Mouse (Mus musculus) cerebral cortex, adult 2 months (tissue): ENCODE data around the gene Mfsd6.

ENCODE experiments used
- WGBS: fragments of 180-500 bp; shearing (Covaris S2); methylation state at CpG from one replicate; pipeline ENCODE4 v1.1.7; 2018; 5-methylcytosine and 5-hydroxymethylcytosine counted together

Gene Mfsd6

DNA sequence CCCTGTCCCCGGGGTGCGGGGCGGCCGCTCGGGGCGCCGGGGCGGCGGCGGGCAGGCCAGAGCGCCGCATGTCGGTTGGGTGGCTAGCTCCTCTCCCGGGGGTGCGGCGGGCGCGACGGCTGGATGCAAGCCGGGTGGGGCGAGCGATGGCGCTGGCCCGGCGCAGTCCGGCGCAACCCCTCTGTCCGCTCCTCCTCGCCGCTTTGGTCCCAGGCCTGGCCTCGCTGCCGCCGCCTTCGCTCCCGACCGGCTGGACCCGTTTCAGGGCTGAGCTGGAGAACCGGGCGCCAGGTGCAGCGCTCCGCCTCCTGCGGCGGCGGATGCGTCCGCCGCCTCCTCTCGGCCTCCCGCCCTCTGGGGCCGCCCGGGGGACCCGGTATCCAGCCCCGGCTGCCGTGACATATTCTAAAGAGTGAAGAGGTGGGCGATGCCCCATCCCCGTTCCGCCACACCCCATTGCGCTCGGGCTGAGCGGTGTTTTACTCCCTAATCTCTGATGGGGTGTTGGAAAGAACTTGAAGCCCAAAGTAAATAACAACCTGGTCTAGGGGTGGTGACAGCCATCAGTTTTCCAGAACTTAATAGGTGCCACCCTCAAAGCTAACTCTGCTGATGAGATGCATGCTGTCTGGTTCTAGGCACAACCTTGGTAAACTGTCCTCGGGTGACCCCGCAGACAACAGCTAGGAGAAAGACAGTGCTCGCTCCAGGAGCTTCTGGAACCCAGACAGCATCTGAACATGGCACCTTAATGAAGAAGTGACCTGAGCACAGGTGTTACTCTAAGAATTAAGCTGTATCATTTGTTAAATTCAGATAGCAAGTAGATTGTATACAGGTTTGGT, at the start of gene Mfsd6:
Gene Mfsd6 (minus strand): TSS at position 407 of the 845 bp plus-strand sequence.
- WGBS = 2% methylated on average over 59 of the region's 63 CpGs

DNA sequence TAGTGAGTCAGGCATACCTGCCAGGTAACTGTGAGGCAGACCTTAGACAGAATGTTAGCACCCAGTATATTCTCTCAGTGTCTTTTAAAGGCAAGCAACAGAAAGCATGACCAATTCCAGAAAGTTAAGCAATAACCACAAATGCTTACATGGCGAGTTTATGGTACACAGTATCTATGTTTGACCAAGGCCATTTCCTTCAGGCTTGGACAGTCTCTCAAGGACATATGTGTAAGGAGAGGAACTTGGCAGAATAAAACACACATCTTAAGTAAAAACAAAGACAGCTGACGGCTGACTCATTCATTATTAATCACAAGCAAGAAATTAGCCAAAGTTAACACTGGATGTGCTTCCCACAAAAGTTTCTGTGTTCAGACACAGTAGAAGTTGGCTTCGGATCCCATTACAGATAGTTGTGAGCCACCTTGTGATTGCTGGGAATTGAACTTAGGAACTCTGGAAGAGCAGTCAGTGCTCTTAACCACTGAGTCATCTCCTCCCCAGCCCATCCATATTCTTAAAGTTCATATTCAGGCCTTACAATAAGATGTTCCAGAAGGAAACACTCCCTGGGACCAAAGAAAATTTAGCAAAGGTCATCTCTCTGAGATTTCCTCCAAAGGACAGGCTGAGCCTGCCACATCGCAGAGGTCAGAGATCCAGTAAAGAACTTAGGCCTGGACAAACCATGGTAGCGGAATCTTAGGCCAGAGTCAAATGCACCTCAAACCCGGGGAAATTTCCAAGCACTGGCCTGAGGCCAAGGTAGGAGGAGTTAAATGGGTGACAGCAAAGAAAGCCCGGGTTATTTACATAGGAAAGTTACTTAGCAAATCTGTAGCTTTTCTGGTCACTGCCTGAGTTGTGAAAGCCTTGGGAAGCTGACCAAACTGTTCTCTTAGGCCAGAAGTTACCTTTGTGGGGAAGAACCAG, 38.2 kb upstream of the Mfsd6 start:
- WGBS = 70% methylated on average over 7 of the region's 7 CpGs

- WGBS = 31% methylated on average over 4 of the region's 4 CpGs
These were observed 36.9 kb upstream of the Mfsd6 start for GRCm38 (mm10) chr1:52763894-52764809.

DNA sequence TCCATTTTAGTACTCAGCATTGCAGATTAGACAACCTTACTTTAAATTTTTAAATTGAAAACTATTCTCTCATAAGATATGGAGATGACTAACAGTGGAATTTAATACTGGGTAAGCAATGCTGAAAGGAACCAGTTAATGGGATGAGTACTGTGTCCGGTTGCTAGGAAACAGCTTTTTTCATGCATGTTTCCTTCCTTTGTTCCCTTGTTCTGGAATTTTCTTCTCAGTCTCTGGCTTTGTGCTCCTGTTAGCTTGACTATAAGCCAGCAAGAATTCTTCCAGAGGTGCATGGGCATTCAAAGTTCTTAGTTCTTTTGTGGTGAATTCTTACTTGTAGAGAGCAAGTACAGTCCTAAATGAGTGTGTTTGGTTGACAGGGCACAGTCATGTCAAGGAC, 30.9 kb upstream of the Mfsd6 start:
- WGBS = 68% methylated on average over 1 of the region's 1 CpGs

- WGBS = 94% methylated on average over 1 of the region's 1 CpGs
These were observed 27.1 kb upstream of the Mfsd6 start for GRCm38 (mm10) chr1:52754331-52754730.

DNA sequence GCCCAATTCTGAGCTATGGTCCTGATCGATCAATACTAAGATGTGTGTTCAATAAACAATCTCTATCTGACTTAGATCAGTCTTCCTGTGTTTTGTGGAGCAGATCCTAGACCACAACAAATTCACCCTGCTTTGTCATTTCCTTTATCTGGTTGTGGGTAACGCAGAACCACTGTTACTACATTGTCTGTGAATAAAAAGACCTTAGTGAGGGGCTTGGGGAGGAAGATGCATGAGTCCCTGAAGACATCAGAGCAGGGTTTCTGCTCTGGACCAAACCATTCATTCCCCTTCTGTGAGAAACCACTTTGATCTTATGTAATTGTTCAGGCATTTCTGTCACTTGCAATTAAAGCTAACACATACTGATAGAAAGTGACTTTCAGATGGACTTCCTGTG, 26.6 kb upstream of the Mfsd6 start:
- WGBS = 88% methylated on average over 2 of the region's 2 CpGs

GRCm38 (mm10) chr1:52752706-52753105, 25.4 kb upstream of the Mfsd6 start:
- WGBS = 51% methylated on average over 3 of the region's 3 CpGs

GRCm38 (mm10) chr1:52751634-52752033, 24.4 kb upstream of the Mfsd6 start:
- WGBS = 91% methylated on average over 1 of the region's 1 CpGs

DNA sequence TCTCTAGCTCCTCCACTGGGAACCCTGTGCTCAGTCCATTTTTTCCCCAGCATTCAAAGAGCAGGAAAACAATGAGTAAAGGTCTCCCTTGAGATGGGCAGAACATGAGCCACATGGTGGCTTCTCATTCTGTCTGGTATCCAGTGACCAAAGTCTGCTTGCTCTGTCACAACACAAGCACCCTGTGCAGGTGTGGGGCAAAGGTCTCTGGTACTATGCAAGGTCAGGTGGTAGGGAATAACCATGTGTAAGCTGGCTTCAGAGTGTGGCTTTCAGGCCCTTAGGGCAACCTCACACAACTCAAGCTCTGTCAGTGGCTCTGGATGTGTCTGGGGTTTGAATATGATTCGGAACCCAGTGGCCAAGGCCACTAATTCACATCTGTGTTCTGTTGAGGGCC, 22.7 kb upstream of the Mfsd6 start:
- 100% methylated on average over 1 of the region's 1 CpGs for WGBS

- WGBS = 32% methylated on average over 3 of the region's 3 CpGs
These were observed 21.0 kb upstream of the Mfsd6 start for GRCm38 (mm10) chr1:52748260-52748659.

GRCm38 (mm10) chr1:52742567-52742966, 15.3 kb upstream of the Mfsd6 start:
- WGBS = 87% methylated on average over 5 of the region's 5 CpGs

GRCm38 (mm10) chr1:52734208-52734607, 6.9 kb upstream of the Mfsd6 start:
- WGBS = 76% methylated on average over 4 of the region's 4 CpGs

GRCm38 (mm10) chr1:52730258-52730657, 3.0 kb upstream of the Mfsd6 start:
- WGBS = 77% methylated on average over 1 of the region's 1 CpGs

DNA sequence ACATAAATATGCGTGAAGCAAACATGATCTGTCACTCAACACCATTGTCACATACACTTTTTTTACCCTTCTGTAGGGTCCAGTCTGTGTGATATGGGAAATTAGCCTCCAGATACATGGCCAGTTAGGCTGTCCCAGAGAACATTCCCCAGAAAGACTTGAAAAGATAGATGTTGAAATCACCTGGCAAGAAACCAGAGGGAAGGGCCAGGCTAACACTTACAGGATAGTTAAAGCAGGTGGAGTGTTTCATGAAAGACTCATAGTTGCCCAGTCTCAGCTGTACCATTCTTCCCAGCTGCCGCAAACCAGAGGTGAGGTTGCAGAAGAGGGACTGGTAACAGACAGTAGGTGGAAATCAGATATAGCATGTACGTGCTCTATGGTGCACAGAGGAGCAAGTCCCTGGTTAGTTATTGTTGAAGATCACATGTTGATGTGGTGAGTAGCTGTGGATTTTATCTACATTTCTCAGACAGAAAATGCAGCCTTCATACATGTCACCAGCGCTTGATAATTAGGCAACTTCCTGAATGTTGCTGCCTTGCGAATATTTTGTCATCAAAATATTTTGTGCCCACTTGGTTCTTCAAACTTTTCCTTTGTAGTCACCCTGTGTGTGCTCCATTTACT, 1.7 kb upstream of the Mfsd6 start:
- 96% methylated on average over 5 of the region's 5 CpGs for WGBS

GRCm38 (mm10) chr1:52726371-52727055, 749 bp downstream of the Mfsd6 start:
- under 1% methylated on average over 53 of the region's 56 CpGs for WGBS

- WGBS = 28% methylated on average over 4 of the region's 4 CpGs
These were observed 4.7 kb downstream of the Mfsd6 start for GRCm38 (mm10) chr1:52722586-52722985.

DNA sequence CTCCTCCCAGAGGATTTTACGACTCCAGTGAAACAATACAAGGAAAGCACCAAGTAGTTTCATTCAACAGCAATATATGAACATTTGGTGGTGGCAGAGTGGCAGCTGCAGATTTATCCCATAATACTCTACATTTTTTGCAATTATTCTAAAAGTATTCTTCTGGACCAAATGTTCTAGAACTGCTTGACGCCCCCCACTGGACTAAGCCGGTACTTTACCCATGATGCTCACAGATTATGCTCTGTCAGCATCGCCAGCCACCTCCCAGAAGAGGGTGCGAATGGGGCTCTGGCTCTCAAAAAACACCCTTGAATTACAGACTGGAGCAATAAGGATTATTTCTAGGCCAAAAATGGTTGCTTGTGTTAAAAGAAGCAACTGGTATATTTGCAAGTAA, 8.2 kb downstream of the Mfsd6 start:
- 31% methylated on average over 5 of the region's 5 CpGs for WGBS

GRCm38 (mm10) chr1:52718068-52718748, 9.1 kb downstream of the Mfsd6 start:
- 42% methylated on average over 3 of the region's 3 CpGs for WGBS

GRCm38 (mm10) chr1:52714451-52714850, 12.8 kb downstream of the Mfsd6 start:
- WGBS = 41% methylated on average over 1 of the region's 1 CpGs

GRCm38 (mm10) chr1:52714021-52714420, 13.2 kb downstream of the Mfsd6 start:
- 19% methylated on average over 3 of the region's 3 CpGs for WGBS
